Mouse (Mus musculus) lung, postnatal 0 days (tissue): ENCODE results near the gene Setd3.

Experiments used
- CTCF ChIP-seq: IDR thresholded peaks from 2 replicates; pipeline ENCODE4 v1.5.1; 2016; ENCODE audit warnings: antibody characterized with exemption, mild to moderate bottlenecking
- EP300 ChIP-seq: IDR thresholded peaks from 2 replicates; pipeline ENCODE4 v1.6.1; 2016; ENCODE audit warnings: antibody characterized with exemption, mild to moderate bottlenecking, control low read depth

- no peak for TF ChIP-seq EP300
- TF ChIP-seq CTCF = no peak
Observed at GRCm38 (mm10) chr12:108143624-108144498, 35.3 kb downstream of the Setd3 start.
